Mouse (Mus musculus) ES-E14 (cell line): ENCODE measurements at regions not wholly inside any gene's neighbourhood (a gene's known extent, or its start where the extent isn't known, plus 50 kb on each side); places are given as distances from the start of the nearest gene placed in this dataset.
A peak's percentile ranks its signal among the peaks of the same experiment; 100 is the strongest.

Source experiments
- DNase-seq: peaks from one replicate; pipeline ENCODE4 v3.0.0-alpha.2; 2013; ENCODE audit warnings: low read depth, low spot score
- H3K27ac ChIP-seq: 2 replicates; pipeline ENCODE4 v1.5.1; 2012; ENCODE audit warnings: low read depth, mild to moderate bottlenecking, low read length, moderate library complexity, mixed read lengths; ENCODE audit not compliant: poor library complexity, insufficient read depth, severe bottlenecking
- H3K36me3 ChIP-seq: 2 replicates; pipeline ENCODE4 v1.6.1; 2012; ENCODE audit warnings: mild to moderate bottlenecking, low read length, moderate library complexity, mixed read lengths; ENCODE audit not compliant: control insufficient read depth, poor library complexity, insufficient read depth, severe bottlenecking
- H3K4me1 ChIP-seq, 2 experiments: fragments of 150-350 bp in 1 of 2; sonication (generic) in 1 of 2; 2 replicates each; pipeline ENCODE4 v1.6.1; 2012; ENCODE audit warnings: low read length in 2 of 2, mild to moderate bottlenecking in 1 of 2, mixed read lengths in 1 of 2; ENCODE audit not compliant: control insufficient read depth in 2 of 2, insufficient read depth in 2 of 2, poor library complexity in 1 of 2
- H3K4me3 ChIP-seq, 2 experiments: fragments of 150-350 bp in 1 of 2; sonication (generic) in 1 of 2; 2 replicates each; pipeline ENCODE4 v1.5.1; 2012; ENCODE audit warnings: low read length in 2 of 2, low read depth in 1 of 2, mild to moderate bottlenecking in 1 of 2, mixed read lengths in 1 of 2; ENCODE audit not compliant: insufficient read depth in 1 of 2, poor library complexity in 1 of 2, severe bottlenecking in 1 of 2
- H3K9ac ChIP-seq: 2 replicates; pipeline ENCODE4 v1.6.1; 2012; ENCODE audit warnings: low read depth, mild to moderate bottlenecking, low read length, mixed read lengths; ENCODE audit not compliant: poor library complexity, insufficient read depth, severe bottlenecking
- H3K9me3 ChIP-seq: fragments of 150-350 bp; sonication (generic); 2 replicates; pipeline ENCODE4 v1.6.1; 2012; ENCODE audit warnings: low read depth, mild to moderate bottlenecking, low read length; ENCODE audit not compliant: control insufficient read depth, insufficient read depth
- CHD2 ChIP-seq: IDR thresholded peaks from 2 replicates; pipeline ENCODE4 v1.6.1; 2014; ENCODE audit warnings: mild to moderate bottlenecking, low read depth, low read length, inconsistent platforms
- HCFC1 ChIP-seq: IDR thresholded peaks from 2 replicates; pipeline ENCODE4 v1.6.1; 2012; ENCODE audit warnings: low read length, inconsistent platforms, borderline replicate concordance; ENCODE audit not compliant: insufficient read depth
- MAFK ChIP-seq: IDR thresholded peaks from 2 replicates; pipeline ENCODE4 v1.6.1; 2014; ENCODE audit warnings: mild to moderate bottlenecking, low read depth, low read length, inconsistent platforms; ENCODE audit not compliant: insufficient read depth
- ZC3H11A ChIP-seq: IDR thresholded peaks from 2 replicates; pipeline ENCODE4 v1.6.1; 2012; ENCODE audit warnings: low read depth, mild to moderate bottlenecking, inconsistent platforms, low read length, borderline replicate concordance
- ZNF384 ChIP-seq: IDR thresholded peaks from 2 replicates; pipeline ENCODE4 v1.6.1; 2012; ENCODE audit warnings: low read depth, low read length, inconsistent platforms
- in situ Hi-C, 2 experiments: fragments of 600-800 bp; cut with MboI; formaldehyde crosslinking; loops; one replicate each; pipeline ENCODE4 v1.15.1; 2025; ENCODE audit warnings: low sequenced_read_pairs in 2 of 2, inconsistent platforms in 1 of 2; ENCODE audit not compliant: unreplicated experiment in 2 of 2

DNA sequence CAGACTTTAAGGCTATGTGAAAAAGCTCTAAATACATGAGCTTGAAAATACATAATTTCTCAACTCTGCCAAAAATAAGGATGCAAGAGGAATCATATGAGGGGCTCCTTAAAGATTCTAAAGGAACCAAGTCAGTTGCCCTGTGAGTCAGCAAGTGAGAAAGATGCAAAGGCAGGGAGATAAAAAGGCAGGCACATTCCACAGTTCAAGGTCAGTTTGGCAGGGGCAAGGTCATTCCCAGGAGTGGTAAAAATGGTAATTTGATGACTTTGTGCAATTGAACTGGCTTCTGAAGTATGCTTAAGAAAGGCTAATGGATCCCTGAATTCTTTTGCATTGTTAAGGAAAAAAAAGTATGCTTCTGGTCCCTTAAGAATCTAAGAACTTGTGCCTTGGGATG lies 131.5 kb downstream of the Zfp951 start:
- no peaks in the 10 kb centered on the region for H3K4me1 ChIP-seq
- in situ Hi-C loops, result no loop called here
- TF ChIP-seq ZNF384 (peak; percentile 21; the same call in 1 of the 2 replicates), MAFK (peak; percentile 64; the same call in 1 of the 2 replicates), CHD2 (no peak)
- H3K9me3 ChIP-seq, result no peaks in the 10 kb centered on the region
- no peaks in the 10 kb centered on the region for H3K36me3 ChIP-seq
- DNase-seq, result peak; percentile 70
- H3K27ac ChIP-seq, result no peak overlapping the region; the same call in 1 of the 2 replicates
- H3K4me3 ChIP-seq, result no peak overlapping the region
- no peak overlapping the region for H3K9ac ChIP-seq

- in situ Hi-C loops, result no loop called here
- H3K36me3 ChIP-seq, result no peaks in the 10 kb centered on the region
- no peaks in the 10 kb centered on the region for H3K9me3 ChIP-seq
- DNase-seq, result no peak
- no peak overlapping the region for H3K27ac ChIP-seq
- TF ChIP-seq ZC3H11A (no peak), MAFK (no peak), ZNF384 (no peak), HCFC1 (no peak), CHD2 (no peak)
- peak overlapping the region; percentile 18 to 50; a peak in 3 of 4 replicates for H3K4me3 ChIP-seq
- no peaks in the 10 kb centered on the region for H3K4me1 ChIP-seq
- H3K9ac ChIP-seq, result no peak overlapping the region
Observed at GRCm38 (mm10) chr5:104722601-104723000, 137.3 kb downstream of the Zfp951 start.

DNA sequence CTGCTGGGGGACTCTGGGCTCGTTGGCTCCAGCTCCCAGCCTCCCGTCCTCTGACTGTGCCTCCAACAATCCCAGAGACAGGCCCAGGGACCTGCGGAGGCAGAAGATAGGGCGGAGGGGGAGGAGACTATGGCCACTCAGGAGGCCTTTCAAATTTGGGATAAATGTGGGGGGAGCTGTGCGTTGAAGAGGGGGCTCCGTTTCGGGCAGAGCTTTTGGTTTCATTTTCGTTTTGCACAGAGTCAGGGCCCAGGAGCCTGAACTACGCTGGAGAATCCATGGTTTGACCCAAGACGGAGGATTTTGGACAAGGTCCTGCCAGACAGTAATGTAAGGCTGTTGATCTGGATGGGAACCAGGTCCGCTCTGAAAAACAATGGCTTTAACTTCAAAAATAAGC lies 142.9 kb downstream of the Zfp951 start:
- Histone ChIP-seq H3K9me3 (no peaks in the 10 kb centered on the region), H3K4me3 (no peak overlapping the region), H3K27ac (no peak overlapping the region), H3K36me3 (no peaks in the 10 kb centered on the region), H3K4me1 (no peaks in the 10 kb centered on the region), H3K9ac (no peak overlapping the region)
- DNase-seq, result no peak
- in situ Hi-C loops, result no loop called here
- no peak for TF ChIP-seq HCFC1
